Mouse (Mus musculus) ES-E14 (cell line): ENCODE data around the gene Mafk.

Source experiments
- CHD2 ChIP-seq: IDR thresholded peaks from 2 replicates; pipeline ENCODE4 v1.6.1; 2014; ENCODE audit warnings: mild to moderate bottlenecking, low read depth, low read length, inconsistent platforms
- MAFK ChIP-seq: IDR thresholded peaks from 2 replicates; pipeline ENCODE4 v1.6.1; 2014; ENCODE audit warnings: mild to moderate bottlenecking, low read depth, low read length, inconsistent platforms; ENCODE audit not compliant: insufficient read depth

- TF ChIP-seq CHD2 (no peak), MAFK (no peak)
Observed at GRCm38 (mm10) chr5:139821466-139822459, 30.4 kb downstream of the Mafk start.
